Mouse (Mus musculus): ENCODE measurements around the gene Ttc9b. TPM values are rescaled to one million over a fixed set of nuclear protein-coding genes. Genes with fewer than 3 reads are reported as not detected.

The Ttc9b gene
- polyA plus RNA-seq, 1 experiment from 2014 or later, result 1.4 TPM

DNA sequence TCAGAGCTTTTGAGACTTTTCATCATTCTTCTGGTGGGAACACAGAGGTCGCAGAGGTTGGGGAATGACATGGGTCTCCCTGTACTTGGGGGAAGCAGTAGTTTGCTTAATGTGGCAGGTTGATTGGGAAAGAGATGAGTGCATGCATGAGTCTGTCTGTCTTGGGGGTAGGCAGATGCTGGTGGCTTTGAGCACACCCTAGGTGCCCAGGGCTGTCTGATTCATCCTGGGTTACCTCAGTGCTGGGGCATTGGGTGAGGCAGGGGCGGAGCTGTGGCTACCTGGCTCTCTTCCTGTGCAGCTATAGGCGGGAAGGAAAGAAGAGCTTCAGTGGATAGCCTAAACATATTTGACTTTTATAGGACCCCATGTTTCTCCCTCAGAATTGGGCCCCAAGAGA is 45.6 kb upstream of the Ttc9b start:
- H3K4me3 ChIP-seq (ENCODE audit: low read depth, low read length), result no peak overlapping the region
- WGBS, result 79% methylated on average over 3 of the region's 3 CpGs
- H3K27ac ChIP-seq (replicated peaks), result peak overlapping the region; percentile 56

DNA sequence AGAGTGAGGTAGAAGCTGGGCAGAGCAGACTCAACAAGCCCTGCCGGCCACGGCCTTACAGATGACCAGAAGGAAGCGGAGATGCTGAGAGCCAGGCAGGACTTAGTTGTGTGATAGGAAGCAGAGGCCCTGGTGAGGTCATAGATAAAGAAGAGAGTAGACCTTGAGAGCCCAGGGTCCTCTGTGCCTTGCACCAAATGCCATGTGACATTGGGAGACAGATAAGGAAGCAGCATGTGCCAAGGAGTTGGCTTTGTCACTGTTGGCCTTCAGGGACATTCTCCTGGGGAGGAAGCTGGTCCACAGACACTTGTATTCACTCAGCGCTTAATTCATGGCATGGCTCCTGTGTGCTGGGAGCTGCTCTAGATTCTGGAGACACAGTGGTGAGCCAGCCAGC is 44.4 kb upstream of the Ttc9b start:
- Histone ChIP-seq H3K36me3 (ENCODE audit: control insufficient read depth, insufficient read depth, low read length) (peaks cover 5% of the 10 kb centered on the region), H3K4me2 (replicated peaks; ENCODE audit: low read depth) (no peak overlapping the region), H3K9me3 (ENCODE audit: control insufficient read depth, low read length) (no peaks in the 10 kb centered on the region), H3K9ac (ENCODE audit: low read length) (no peak overlapping the region), H3K27ac (replicated peaks) (0 out of 2 replicates have a peak overlapping the region, but pooled peaks have one; percentile 13), H3K4me1 (replicated peaks; ENCODE audit: control insufficient read depth, insufficient read depth) (peaks cover 6% of the 10 kb centered on the region), H3K27me3 (ENCODE audit: control insufficient read depth, insufficient read depth, low read length) (no peaks in the 10 kb centered on the region), H3K4me3 (ENCODE audit: low read depth, low read length) (no peak overlapping the region)
- TF ChIP-seq EP300 (optimal IDR thresholded peaks at IDR 0.05), result no peak
- TF ChIP-seq CTCF (IDR thresholded peaks at IDR 0.05; ENCODE audit: low read depth), result no peak
- 93% methylated on average over 4 of the region's 4 CpGs for WGBS
- DNase-seq (ENCODE audit: low spot score), result no peak
- ATAC-seq (ENCODE audit: low FRiP score, low TSS enrichment), result peak; percentile 33; the same call in 1 of the 2 replicates

More for the DNA sequence above, 45.6 kb upstream of the Ttc9b start:
- H3K4me2 ChIP-seq (replicated peaks; ENCODE audit: low read depth), result no peak overlapping the region
- ATAC-seq (ENCODE audit: low FRiP score, low TSS enrichment) (peak; percentile 61), DNase-seq (ENCODE audit: low spot score) (peak; percentile 61)
- peaks cover 6% of the 10 kb centered on the region for H3K4me1 ChIP-seq (replicated peaks; ENCODE audit: control insufficient read depth, insufficient read depth)
- no peak overlapping the region; the same call in 1 of the 2 replicates for H3K9ac ChIP-seq (ENCODE audit: low read length)
- no peaks in the 10 kb centered on the region for H3K9me3 ChIP-seq (ENCODE audit: control insufficient read depth, low read length)
- no peaks in the 10 kb centered on the region for H3K27me3 ChIP-seq (ENCODE audit: control insufficient read depth, insufficient read depth, low read length)
- peaks cover 5% of the 10 kb centered on the region for H3K36me3 ChIP-seq (ENCODE audit: control insufficient read depth, insufficient read depth, low read length)
- TF ChIP-seq CTCF (IDR thresholded peaks at IDR 0.05; ENCODE audit: low read depth), result no peak
- TF ChIP-seq EP300 (optimal IDR thresholded peaks at IDR 0.05), result no peak

DNA sequence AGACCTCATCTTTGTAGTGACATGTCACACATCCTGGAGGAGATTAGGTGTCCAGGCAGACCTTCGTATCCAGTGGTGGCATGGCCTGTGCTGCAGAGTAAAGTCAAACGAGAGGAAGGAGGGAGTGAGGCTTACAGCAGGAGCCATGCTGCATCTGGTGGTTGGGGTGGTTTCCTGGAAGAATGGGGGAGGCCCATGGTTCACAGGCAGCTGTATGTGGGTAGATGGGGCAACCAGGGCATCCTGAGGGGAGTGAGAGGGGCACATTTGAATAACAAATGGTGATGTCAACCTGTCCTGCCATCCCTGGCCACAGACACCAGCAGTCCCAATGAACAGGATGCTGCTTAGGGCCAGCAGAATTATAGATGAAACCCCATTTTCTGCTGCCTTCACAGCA is 44.0 kb upstream of the Ttc9b start:
- peaks cover 5% of the 10 kb centered on the region for H3K36me3 ChIP-seq (ENCODE audit: control insufficient read depth, insufficient read depth, low read length)
- no peaks in the 10 kb centered on the region for H3K9me3 ChIP-seq (ENCODE audit: control insufficient read depth, low read length)
- H3K4me1 ChIP-seq (replicated peaks; ENCODE audit: control insufficient read depth, insufficient read depth), result peaks cover 6% of the 10 kb centered on the region
- ATAC-seq (ENCODE audit: low FRiP score, low TSS enrichment) (0 out of 2 replicates have a peak, but pooled peaks have one; percentile 3), DNase-seq (ENCODE audit: low spot score) (no peak)
- WGBS, result 83% methylated on average over 2 of the region's 2 CpGs
- no peak overlapping the region for H3K27ac ChIP-seq (replicated peaks)
- TF ChIP-seq EP300 (optimal IDR thresholded peaks at IDR 0.05), result no peak
- no peak for TF ChIP-seq CTCF (IDR thresholded peaks at IDR 0.05; ENCODE audit: low read depth)
- H3K27me3 ChIP-seq (ENCODE audit: control insufficient read depth, insufficient read depth, low read length), result no peaks in the 10 kb centered on the region
- no peak overlapping the region for H3K9ac ChIP-seq (ENCODE audit: low read length)
- no peak overlapping the region for H3K4me3 ChIP-seq (ENCODE audit: low read depth, low read length)
- no peak overlapping the region for H3K4me2 ChIP-seq (replicated peaks; ENCODE audit: low read depth)

DNA sequence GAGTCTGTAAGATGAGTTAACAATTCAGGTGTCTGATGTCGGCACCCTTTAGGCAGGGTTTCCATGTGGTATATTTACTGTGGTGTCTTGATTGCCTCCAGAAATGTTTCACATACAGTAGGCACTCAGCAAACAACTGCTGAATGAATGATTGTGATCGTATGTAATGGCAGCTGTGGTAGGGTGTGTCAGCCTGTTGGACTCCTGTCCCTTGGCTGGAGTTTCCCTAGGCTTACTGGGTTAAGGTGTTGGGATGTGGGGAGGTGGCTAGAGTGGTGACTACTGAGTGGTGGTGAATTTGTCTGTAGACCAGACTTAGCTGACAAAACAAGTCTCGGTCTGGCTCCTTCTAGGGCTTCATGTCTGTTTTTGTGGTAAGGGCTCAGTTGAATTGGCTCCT is 43.3 kb upstream of the Ttc9b start:
- no peaks in the 10 kb centered on the region for H3K9me3 ChIP-seq (ENCODE audit: control insufficient read depth, low read length)
- ATAC-seq (ENCODE audit: low FRiP score, low TSS enrichment), result peak; percentile 65

DNA sequence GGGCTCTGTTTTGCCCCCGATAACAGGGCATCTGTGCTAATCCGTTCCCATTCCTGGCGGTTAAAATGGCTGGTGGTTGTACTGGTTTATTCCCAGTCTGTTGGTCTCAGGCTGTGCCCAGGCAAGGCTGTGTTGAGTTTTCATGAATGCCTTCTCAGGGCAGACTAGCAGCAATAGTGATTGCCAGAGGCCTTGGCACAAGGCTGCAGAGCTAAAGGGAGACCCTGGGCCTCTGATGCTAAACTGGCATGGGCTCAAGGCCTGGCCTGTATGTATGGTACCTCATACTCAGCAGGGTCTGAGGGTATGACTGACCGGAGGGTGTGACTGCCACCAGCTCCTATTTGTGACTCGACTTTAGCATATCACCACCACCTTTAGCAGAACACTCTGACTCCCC is 42.8 kb upstream of the Ttc9b start:
- no peak overlapping the region for H3K9ac ChIP-seq (ENCODE audit: low read length)
- H3K4me3 ChIP-seq (ENCODE audit: low read depth, low read length), result no peak overlapping the region
- no peak overlapping the region for H3K4me2 ChIP-seq (replicated peaks; ENCODE audit: low read depth)
- H3K9me3 ChIP-seq (ENCODE audit: control insufficient read depth, low read length), result no peaks in the 10 kb centered on the region
- DNase-seq (ENCODE audit: low spot score), result no peak
- no peaks in the 10 kb centered on the region for H3K27me3 ChIP-seq (ENCODE audit: control insufficient read depth, insufficient read depth, low read length)
- no peak for ATAC-seq (ENCODE audit: low FRiP score, low TSS enrichment)
- peaks cover 5% of the 10 kb centered on the region for H3K36me3 ChIP-seq (ENCODE audit: control insufficient read depth, insufficient read depth, low read length)
- 84% methylated on average over 5 of the region's 5 CpGs for WGBS
- H3K4me1 ChIP-seq (replicated peaks; ENCODE audit: control insufficient read depth, insufficient read depth), result peaks cover 6% of the 10 kb centered on the region
- TF ChIP-seq CTCF (IDR thresholded peaks at IDR 0.05; ENCODE audit: low read depth) (no peak), EP300 (optimal IDR thresholded peaks at IDR 0.05) (no peak)
- no peak overlapping the region for H3K27ac ChIP-seq (replicated peaks)

More for the DNA sequence above, 43.3 kb upstream of the Ttc9b start:
- TF ChIP-seq CTCF (IDR thresholded peaks at IDR 0.05; ENCODE audit: low read depth) (no peak), EP300 (optimal IDR thresholded peaks at IDR 0.05) (no peak)
- H3K36me3 ChIP-seq (ENCODE audit: control insufficient read depth, insufficient read depth, low read length), result peaks cover 5% of the 10 kb centered on the region
- H3K4me3 ChIP-seq (ENCODE audit: low read depth, low read length), result no peak overlapping the region
- peak; percentile 38 for DNase-seq (ENCODE audit: low spot score)
- H3K4me2 ChIP-seq (replicated peaks; ENCODE audit: low read depth), result no peak overlapping the region
- H3K27ac ChIP-seq (replicated peaks), result no peak overlapping the region
- peaks cover 6% of the 10 kb centered on the region for H3K4me1 ChIP-seq (replicated peaks; ENCODE audit: control insufficient read depth, insufficient read depth)
- H3K9ac ChIP-seq (ENCODE audit: low read length), result no peak overlapping the region
- no peaks in the 10 kb centered on the region for H3K27me3 ChIP-seq (ENCODE audit: control insufficient read depth, insufficient read depth, low read length)
- WGBS, result 68% methylated on average over 3 of the region's 3 CpGs

DNA sequence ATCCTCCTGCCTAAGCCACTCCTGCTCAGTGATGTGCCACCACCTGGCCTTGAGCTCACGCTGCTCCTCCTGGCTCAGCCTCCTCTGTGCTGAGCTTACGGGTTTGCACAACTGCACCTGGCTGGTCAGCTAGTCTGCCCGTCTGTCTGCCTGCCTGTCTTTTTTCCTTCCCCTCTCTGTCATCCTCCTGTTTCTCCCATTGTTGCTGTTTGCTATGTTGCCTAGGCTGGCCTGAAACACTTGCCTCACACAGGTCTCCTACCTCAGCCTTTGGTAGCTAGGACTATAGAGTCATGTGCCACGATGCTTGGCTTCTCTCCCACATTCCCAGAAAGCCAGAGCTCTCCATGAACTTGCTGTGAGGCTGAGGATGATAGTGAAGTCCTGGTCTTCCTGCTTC is 40.8 kb upstream of the Ttc9b start:
- no peak overlapping the region for H3K27ac ChIP-seq (replicated peaks)
- no peak for DNase-seq (ENCODE audit: low spot score)

More for the DNA sequence above, 40.8 kb upstream of the Ttc9b start:
- H3K4me1 ChIP-seq (replicated peaks; ENCODE audit: control insufficient read depth, insufficient read depth), result no peaks in the 10 kb centered on the region
- no peak overlapping the region for H3K9ac ChIP-seq (ENCODE audit: low read length)
- H3K36me3 ChIP-seq (ENCODE audit: control insufficient read depth, insufficient read depth, low read length), result peaks cover 12% of the 10 kb centered on the region
- H3K9me3 ChIP-seq (ENCODE audit: control insufficient read depth, low read length), result no peaks in the 10 kb centered on the region
- TF ChIP-seq EP300 (optimal IDR thresholded peaks at IDR 0.05) (no peak), CTCF (IDR thresholded peaks at IDR 0.05; ENCODE audit: low read depth) (no peak)
- no peak for ATAC-seq (ENCODE audit: low FRiP score, low TSS enrichment)
- no peak overlapping the region for H3K4me2 ChIP-seq (replicated peaks; ENCODE audit: low read depth)
- H3K4me3 ChIP-seq (ENCODE audit: low read depth, low read length), result no peak overlapping the region
- no peaks in the 10 kb centered on the region for H3K27me3 ChIP-seq (ENCODE audit: control insufficient read depth, insufficient read depth, low read length)
- 68% methylated on average over 4 of the region's 4 CpGs for WGBS

Measured in stomach, postnatal 0 days (tissue).